Mouse (Mus musculus) 3134 (cell line): Measurements from ENCODE around the gene Ppat.
"Not testable (repeated sequence)": the region's sequence is repeated elsewhere in the genome, so short reads cannot be mapped to it uniquely, and the experiment has no call there.

Source experiments
- DNase-seq: peaks from one replicate; pipeline ENCODE4 v3.0.0-alpha.2; 2011; ENCODE audit warnings: low spot score; ENCODE audit not compliant: insufficient read length; ENCODE audit errors: extremely low read depth

Gene Ppat

GRCm38 (mm10) chr5:76951106-76952027 is at the start of gene Ppat, which contains the start of gene Paics:
TSS of gene Ppat (minus strand) at chr5:76951578.
TSS of gene Paics (plus strand) at chr5:76951307.
- peak; percentile 98 for DNase-seq

- no peak for DNase-seq
Observed at GRCm38 (mm10) chr5:76998416-76998815, 47.0 kb upstream of the Ppat start.

GRCm38 (mm10) chr5:76993174-76993814 is 41.9 kb upstream of the Ppat start:
- no peak for DNase-seq

GRCm38 (mm10) chr5:76990789-76991188 is 39.4 kb upstream of the Ppat start:
- no peak for DNase-seq

GRCm38 (mm10) chr5:76984015-76984414 is 32.6 kb upstream of the Ppat start:
- DNase-seq = no peak

- no peak for DNase-seq
Observed at GRCm38 (mm10) chr5:76975736-76976135, 24.4 kb upstream of the Ppat start.

- DNase-seq = peak; percentile 83
Observed at GRCm38 (mm10) chr5:76974554-76975285, 23.3 kb upstream of the Ppat start, which contains the start of gene Srp72. TSS of gene Srp72 (plus strand) at chr5:76974683.

- DNase-seq = no peak
Observed at GRCm38 (mm10) chr5:76974207-76974553, 22.8 kb upstream of the Ppat start.

GRCm38 (mm10) chr5:76973488-76973887 is 22.1 kb upstream of the Ppat start:
- DNase-seq = no peak

- DNase-seq = not testable (repeated sequence)
Observed at GRCm38 (mm10) chr5:76971115-76971514, 19.7 kb upstream of the Ppat start.

GRCm38 (mm10) chr5:76969250-76969649 is 17.9 kb upstream of the Ppat start:
- DNase-seq = no peak

- no peak for DNase-seq
Observed at GRCm38 (mm10) chr5:76964651-76965050, 13.3 kb upstream of the Ppat start.

- peak; percentile 64 for DNase-seq
Observed at GRCm38 (mm10) chr5:76962545-76962944, 11.2 kb upstream of the Ppat start.

GRCm38 (mm10) chr5:76959587-76959986 is 8.2 kb upstream of the Ppat start:
- DNase-seq = no peak

GRCm38 (mm10) chr5:76957954-76958353 is 6.6 kb upstream of the Ppat start:
- DNase-seq = no peak

- no peak for DNase-seq
Observed at GRCm38 (mm10) chr5:76955474-76955873, 4.1 kb upstream of the Ppat start.

GRCm38 (mm10) chr5:76954271-76954900 is 3.0 kb upstream of the Ppat start:
- no peak for DNase-seq

- DNase-seq = no peak
Observed at GRCm38 (mm10) chr5:76953794-76954193, 2.4 kb upstream of the Ppat start.

GRCm38 (mm10) chr5:76952112-76953040 is 998 bp upstream of the Ppat start:
- no peak for DNase-seq
